Mouse (Mus musculus) lung, adult 2 months (tissue): ENCODE results near the gene Edar.

Source experiments
- CTCF ChIP-seq: fragments of 200-500 bp; IDR thresholded peaks from 2 replicates; pipeline ENCODE4 v1.5.1; 2011; ENCODE audit warnings: mild to moderate bottlenecking, low read length, control low read depth; ENCODE audit not compliant: insufficient read depth
- POLR2A ChIP-seq: fragments of 200-500 bp; IDR thresholded peaks from 2 replicates; pipeline ENCODE4 v1.6.1; 2011; ENCODE audit warnings: low read depth, mild to moderate bottlenecking, control low read depth, low read length, borderline replicate concordance; ENCODE audit errors: extremely low read depth

DNA sequence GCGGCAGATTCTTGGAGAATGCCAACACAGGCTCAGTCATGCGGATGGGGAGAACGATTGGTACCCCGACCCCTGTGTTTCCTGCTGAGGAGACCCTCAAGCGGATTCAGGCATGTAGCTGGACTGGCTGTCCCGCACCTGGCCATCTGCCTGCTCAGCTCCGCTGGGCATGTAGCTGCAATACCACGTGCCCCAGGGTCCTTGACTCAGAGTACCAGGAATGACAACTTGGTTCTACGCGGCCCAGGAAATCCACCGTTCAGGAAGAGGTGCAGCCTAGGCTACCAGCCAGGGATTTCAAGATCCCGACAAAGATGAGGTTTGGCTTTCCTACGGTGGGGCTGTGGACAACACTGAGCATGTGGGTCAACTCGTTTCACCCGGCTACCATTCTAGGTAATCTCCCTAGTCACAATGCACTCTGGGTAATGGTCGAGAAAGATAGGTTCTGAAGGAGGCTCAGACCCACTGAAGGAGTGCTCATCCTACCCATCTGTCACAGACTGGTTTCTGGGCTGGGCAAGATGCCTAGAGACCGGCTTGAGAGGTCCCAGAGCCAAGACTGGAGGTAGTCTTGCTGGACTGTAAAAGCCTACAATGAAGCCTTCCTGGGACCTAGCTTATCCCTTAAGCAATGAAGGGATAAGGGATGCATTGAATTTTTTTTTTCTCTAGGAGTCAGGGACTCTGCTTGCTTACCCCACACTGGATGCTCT is 56.8 kb downstream of the Edar start:
- TF ChIP-seq POLR2A (no peak), CTCF (no peak)
